Mouse (Mus musculus): ENCODE measurements at regions not wholly inside any gene's neighbourhood (a gene's known extent, or its start where the extent isn't known, plus 50 kb on each side); places are given as distances from the start of the nearest gene placed in this dataset.

GRCm38 (mm10) chr14:24961721-24962120 is 474.8 kb downstream of the Rps24 start:
- TF ChIP-seq CHD2 (IDR thresholded peaks at IDR 0.05; ENCODE audit: low read depth, low read length), result no peak
- no peak for TF ChIP-seq ZC3H11A (IDR thresholded peaks at IDR 0.05; ENCODE audit: borderline replicate concordance, low read depth, low read length)
